Mouse (Mus musculus): ENCODE data around the gene Gcm1. TPM values are rescaled to one million over a fixed set of nuclear protein-coding genes. Genes with fewer than 3 reads are reported as not detected.

The Gcm1 gene
- polyA plus RNA-seq, 1 experiment from 2014 or later, result 0.21 TPM

DNA sequence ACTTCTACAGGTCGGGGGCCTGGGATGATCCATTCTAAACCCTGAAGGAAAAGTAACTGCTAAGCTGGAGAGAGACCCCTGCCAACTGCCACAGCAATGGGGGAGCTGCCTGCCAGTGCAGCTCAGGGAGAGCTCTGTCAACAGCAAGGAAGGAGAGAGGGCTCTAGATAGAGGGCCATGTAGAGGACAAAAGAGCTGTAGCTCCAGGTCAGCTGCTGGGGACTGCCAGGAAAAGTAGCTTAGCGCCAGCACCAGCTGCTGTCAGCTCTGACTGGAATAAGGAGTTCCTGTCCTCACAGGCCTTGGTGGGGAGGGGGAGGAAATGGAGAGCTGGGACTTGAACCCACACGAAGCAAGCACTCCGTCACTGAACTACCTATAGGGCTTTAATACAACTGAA is 36.8 kb downstream of the Gcm1 start:
- 73% methylated on average over 4 of the region's 4 CpGs for WGBS
- no peaks in the 10 kb centered on the region for H3K4me1 ChIP-seq (replicated peaks)
- DNase-seq (ENCODE audit: low spot score), result no peak
- no peak overlapping the region for H3K27ac ChIP-seq
- H3K4me3 ChIP-seq, result no peak overlapping the region
- H3K9me3 ChIP-seq, result no peaks in the 10 kb centered on the region
- H3K36me3 ChIP-seq, result peaks cover 55% of the 10 kb centered on the region
- no peaks in the 10 kb centered on the region for H3K27me3 ChIP-seq (ENCODE audit: insufficient read depth, poor library complexity, severe bottlenecking)

DNA sequence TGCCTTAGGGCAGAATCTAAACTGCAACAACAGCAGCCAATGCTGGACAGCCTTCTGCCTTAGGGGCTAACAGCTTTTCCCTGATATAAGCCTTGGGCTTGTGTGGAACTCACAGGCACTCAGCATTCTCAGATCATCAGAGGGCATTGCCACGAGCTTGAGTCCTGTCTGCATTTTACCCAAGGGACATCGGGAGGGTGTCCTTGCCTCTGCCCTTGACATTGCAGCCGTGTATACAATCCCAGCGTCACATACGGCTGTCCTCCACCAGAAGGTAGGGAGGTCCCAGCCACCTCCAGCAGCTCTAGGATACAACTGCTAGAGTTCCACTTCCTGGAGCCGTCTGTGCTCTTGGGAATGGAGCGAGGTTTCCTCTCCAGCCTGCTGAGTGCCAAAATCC is 37.2 kb downstream of the Gcm1 start:
- Histone ChIP-seq H3K27me3 (ENCODE audit: insufficient read depth, poor library complexity, severe bottlenecking) (no peaks in the 10 kb centered on the region), H3K4me3 (no peak overlapping the region), H3K36me3 (peaks cover 51% of the 10 kb centered on the region), H3K9me3 (no peaks in the 10 kb centered on the region), H3K27ac (no peak overlapping the region), H3K4me1 (replicated peaks) (no peaks in the 10 kb centered on the region)
- DNase-seq (ENCODE audit: low spot score), result no peak
- 81% methylated on average over 7 of the region's 7 CpGs for WGBS

DNA sequence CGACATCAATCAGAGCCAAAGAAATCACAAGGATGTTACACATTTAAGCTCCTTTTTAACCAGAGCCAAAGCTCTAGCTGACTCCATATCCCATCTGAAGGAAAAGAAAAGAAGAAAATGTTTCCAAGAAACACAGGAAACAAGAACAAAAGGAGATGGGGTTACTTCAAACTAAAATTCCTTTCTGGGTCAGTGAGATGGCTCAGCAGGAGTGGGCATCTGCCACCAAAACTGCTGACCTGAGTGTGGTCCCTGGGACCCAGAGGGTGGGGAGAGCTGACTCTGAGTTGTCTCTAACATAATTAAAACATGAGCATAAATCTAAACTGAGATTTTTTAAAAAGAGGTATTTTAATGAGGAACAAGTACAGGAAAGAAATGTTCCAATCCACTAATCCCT is 38.2 kb downstream of the Gcm1 start:
- no peaks in the 10 kb centered on the region for H3K4me1 ChIP-seq (replicated peaks)
- DNase-seq (ENCODE audit: low spot score), result no peak
- H3K36me3 ChIP-seq, result peaks cover 45% of the 10 kb centered on the region
- H3K9me3 ChIP-seq, result no peaks in the 10 kb centered on the region
- WGBS, result 87% methylated on average over 1 of the region's 1 CpGs
- H3K27me3 ChIP-seq (ENCODE audit: insufficient read depth, poor library complexity, severe bottlenecking), result no peaks in the 10 kb centered on the region
- H3K27ac ChIP-seq, result no peak overlapping the region
- no peak overlapping the region for H3K4me3 ChIP-seq

GRCm38 (mm10) chr9:78090596-78090995 is 38.9 kb downstream of the Gcm1 start:
- Histone ChIP-seq H3K27ac (no peak overlapping the region), H3K27me3 (ENCODE audit: insufficient read depth, poor library complexity, severe bottlenecking) (no peaks in the 10 kb centered on the region), H3K4me1 (replicated peaks) (no peaks in the 10 kb centered on the region), H3K9me3 (no peaks in the 10 kb centered on the region), H3K4me3 (no peak overlapping the region), H3K36me3 (peaks cover 45% of the 10 kb centered on the region)
- DNase-seq (ENCODE audit: low spot score), result no peak
- 90% methylated on average over 3 of the region's 3 CpGs for WGBS

GRCm38 (mm10) chr9:78095686-78096085 is 44.0 kb downstream of the Gcm1 start:
- no peaks in the 10 kb centered on the region for H3K27me3 ChIP-seq (ENCODE audit: insufficient read depth, poor library complexity, severe bottlenecking)
- no peak overlapping the region for H3K4me3 ChIP-seq
- no peaks in the 10 kb centered on the region for H3K4me1 ChIP-seq (replicated peaks)
- no peak for DNase-seq (ENCODE audit: low spot score)
- peaks cover 5% of the 10 kb centered on the region for H3K9me3 ChIP-seq
- H3K36me3 ChIP-seq, result peaks cover 65% of the 10 kb centered on the region
- WGBS, result 95% methylated on average over 12 of the region's 12 CpGs
- no peak overlapping the region for H3K27ac ChIP-seq

GRCm38 (mm10) chr9:78096376-78096775 is 44.7 kb downstream of the Gcm1 start:
- H3K36me3 ChIP-seq, result peaks cover 68% of the 10 kb centered on the region
- no peaks in the 10 kb centered on the region for H3K27me3 ChIP-seq (ENCODE audit: insufficient read depth, poor library complexity, severe bottlenecking)
- H3K4me3 ChIP-seq, result no peak overlapping the region
- H3K27ac ChIP-seq, result no peak overlapping the region
- no peaks in the 10 kb centered on the region for H3K4me1 ChIP-seq (replicated peaks)
- H3K9me3 ChIP-seq, result peaks cover 5% of the 10 kb centered on the region
- DNase-seq (ENCODE audit: low spot score), result no peak
- 96% methylated on average over 6 of the region's 6 CpGs for WGBS

- no peak overlapping the region for H3K4me3 ChIP-seq
- peaks cover 59% of the 10 kb centered on the region for H3K36me3 ChIP-seq
- 88% methylated on average over 5 of the region's 5 CpGs for whole genome bisulfite sequencing
- no peak overlapping the region for H3K27ac ChIP-seq
- no peaks in the 10 kb centered on the region for H3K27me3 ChIP-seq (ENCODE audit: insufficient read depth, poor library complexity, severe bottlenecking)
- H3K4me1 ChIP-seq (replicated peaks), result no peaks in the 10 kb centered on the region
- H3K9me3 ChIP-seq, result peaks cover 5% of the 10 kb centered on the region
- DNase-seq (ENCODE audit: low spot score), result no peak
These were observed 49.2 kb downstream of the Gcm1 start for GRCm38 (mm10) chr9:78100956-78101355.

DNA sequence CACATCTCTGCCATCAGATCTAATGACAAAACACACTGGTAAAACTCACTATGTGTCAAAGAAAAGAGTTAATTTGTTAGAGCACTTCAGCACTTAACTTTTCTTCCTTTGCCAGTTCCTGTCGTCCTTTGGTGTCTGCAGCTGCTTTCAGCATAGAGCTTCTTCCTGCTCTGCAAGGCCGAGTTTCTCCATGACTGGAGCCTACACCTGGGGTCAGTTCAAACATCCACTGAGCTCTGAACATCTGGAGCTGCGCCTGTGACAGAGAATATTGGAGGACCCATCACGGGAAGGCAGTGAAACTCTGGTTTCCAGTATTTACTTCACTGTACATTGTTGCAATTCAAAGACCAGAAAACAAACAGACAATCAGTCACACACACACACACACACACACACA is 49.7 kb downstream of the Gcm1 start:
- no peak overlapping the region for H3K4me3 ChIP-seq
- peaks cover 57% of the 10 kb centered on the region for H3K36me3 ChIP-seq
- peaks cover 4% of the 10 kb centered on the region for H3K9me3 ChIP-seq
- DNase-seq (ENCODE audit: low spot score), result no peak
- no peaks in the 10 kb centered on the region for H3K4me1 ChIP-seq (replicated peaks)
- H3K27me3 ChIP-seq (ENCODE audit: insufficient read depth, poor library complexity, severe bottlenecking), result no peaks in the 10 kb centered on the region
- 80% methylated on average over 4 of the region's 4 CpGs for WGBS
- H3K27ac ChIP-seq, result no peak overlapping the region

GRCm38 (mm10) chr9:78103965-78104560 is 52.3 kb downstream of the Gcm1 start:
- 90% methylated on average over 8 of the region's 8 CpGs for WGBS
- Histone ChIP-seq H3K9me3 (no peaks in the 10 kb centered on the region), H3K27ac (no peak overlapping the region), H3K4me1 (replicated peaks) (peaks cover 15% of the 10 kb centered on the region), H3K36me3 (peaks cover 30% of the 10 kb centered on the region), H3K4me3 (no peak overlapping the region), H3K27me3 (ENCODE audit: insufficient read depth, poor library complexity, severe bottlenecking) (peaks cover 4% of the 10 kb centered on the region; the same call in 1 of the 2 replicates)
- no peak for DNase-seq (ENCODE audit: low spot score)

DNA sequence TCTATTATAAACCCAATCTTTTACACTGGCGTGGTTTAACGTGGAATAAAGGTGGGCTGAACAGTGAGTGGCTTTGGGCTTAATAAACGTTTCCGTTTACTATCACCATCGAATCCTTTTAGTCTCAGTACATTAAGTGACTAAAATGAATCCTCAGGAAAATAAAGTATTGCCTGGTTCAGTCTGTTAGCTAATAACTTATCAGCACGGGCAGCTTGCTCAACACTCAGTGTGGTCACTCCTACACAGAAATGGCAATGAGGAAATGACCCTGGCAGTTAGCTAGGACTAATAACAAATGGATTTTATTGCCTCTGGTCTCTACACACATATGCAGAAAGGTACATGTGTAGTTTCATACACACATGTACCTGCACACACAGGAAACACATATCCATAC is 53.2 kb downstream of the Gcm1 start:
- Histone ChIP-seq H3K27ac (no peak overlapping the region), H3K4me1 (replicated peaks) (peaks cover 22% of the 10 kb centered on the region), H3K9me3 (no peaks in the 10 kb centered on the region), H3K27me3 (ENCODE audit: insufficient read depth, poor library complexity, severe bottlenecking) (peaks cover 4% of the 10 kb centered on the region; the same call in 1 of the 2 replicates), H3K36me3 (peaks cover 23% of the 10 kb centered on the region), H3K4me3 (no peak overlapping the region)
- 93% methylated on average over 6 of the region's 6 CpGs for WGBS
- no peak for DNase-seq (ENCODE audit: low spot score)

DNA sequence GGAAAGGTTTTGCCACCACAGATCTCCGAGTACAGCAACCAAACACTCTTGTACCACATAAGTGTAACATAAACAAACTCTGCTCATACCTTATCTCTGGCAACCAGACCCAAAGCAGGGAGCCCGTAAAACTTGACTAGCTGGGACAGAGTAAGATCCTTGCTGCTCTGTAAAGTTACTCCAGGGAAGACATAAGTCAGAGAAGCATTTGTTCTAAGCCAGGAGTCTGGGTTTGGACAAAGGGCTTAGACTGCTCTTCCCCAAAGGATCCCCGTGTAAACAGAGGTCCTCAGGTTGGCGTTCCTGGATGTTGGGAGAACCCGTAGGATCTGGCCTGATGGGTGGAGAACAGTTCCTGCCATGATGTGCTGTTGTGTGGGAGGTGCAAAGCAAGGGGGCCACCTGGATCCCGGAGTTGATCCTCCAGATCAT is 53.8 kb downstream of the Gcm1 start:
- Histone ChIP-seq H3K27ac (no peak overlapping the region), H3K4me3 (no peak overlapping the region), H3K9me3 (no peaks in the 10 kb centered on the region), H3K27me3 (ENCODE audit: insufficient read depth, poor library complexity, severe bottlenecking) (peaks cover 4% of the 10 kb centered on the region; the same call in 1 of the 2 replicates), H3K36me3 (peaks cover 17% of the 10 kb centered on the region), H3K4me1 (replicated peaks) (peaks cover 22% of the 10 kb centered on the region)
- DNase-seq (ENCODE audit: low spot score), result no peak
- WGBS, result 89% methylated on average over 6 of the region's 6 CpGs

GRCm38 (mm10) chr9:78106821-78107220 is 55.1 kb downstream of the Gcm1 start:
- no peak overlapping the region for H3K4me3 ChIP-seq
- DNase-seq (ENCODE audit: low spot score), result no peak
- peaks cover 22% of the 10 kb centered on the region for H3K4me1 ChIP-seq (replicated peaks)
- H3K27me3 ChIP-seq (ENCODE audit: insufficient read depth, poor library complexity, severe bottlenecking), result peaks cover 4% of the 10 kb centered on the region; the same call in 1 of the 2 replicates
- H3K9me3 ChIP-seq, result no peaks in the 10 kb centered on the region
- H3K36me3 ChIP-seq, result peaks cover 5% of the 10 kb centered on the region; the same call in 1 of the 2 replicates
- WGBS, result 85% methylated on average over 4 of the region's 4 CpGs
- no peak overlapping the region for H3K27ac ChIP-seq

DNA sequence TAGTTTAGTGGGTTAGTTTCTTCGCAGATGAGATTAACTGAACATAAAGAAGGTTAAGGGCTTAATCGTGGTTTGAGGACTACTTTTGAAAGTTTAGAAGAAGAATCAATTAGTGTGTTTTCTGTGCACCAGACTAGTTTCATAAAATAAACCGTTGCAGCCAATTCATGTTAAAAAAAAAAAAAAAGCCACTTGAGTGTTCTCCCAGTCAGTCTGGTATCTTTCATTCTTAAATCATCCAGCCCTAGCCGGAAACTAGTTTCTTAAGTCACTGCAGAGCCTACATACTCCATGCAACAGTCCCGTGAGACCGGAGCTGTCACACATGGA is 55.8 kb downstream of the Gcm1 start:
- no peaks in the 10 kb centered on the region for H3K9me3 ChIP-seq
- peak overlapping the region; percentile 94 for H3K27ac ChIP-seq
- peaks cover 2% of the 10 kb centered on the region; the same call in 1 of the 2 replicates for H3K36me3 ChIP-seq
- WGBS, result 33% methylated on average over 6 of the region's 6 CpGs
- no peak for DNase-seq (ENCODE audit: low spot score)
- peaks cover 4% of the 10 kb centered on the region; the same call in 1 of the 2 replicates for H3K27me3 ChIP-seq (ENCODE audit: insufficient read depth, poor library complexity, severe bottlenecking)
- peak overlapping the region; percentile 87 for H3K4me3 ChIP-seq
- H3K4me1 ChIP-seq (replicated peaks), result peaks cover 22% of the 10 kb centered on the region
